Mouse (Mus musculus): ENCODE measurements around the gene Gm960.

The Gm960 gene

GRCm38 (mm10) chr19:4624406-4625178, 73.9 kb downstream of the Gm960 start:
- DNase-seq (ENCODE audit: low read depth, low spot score): no peak

GRCm38 (mm10) chr19:4624006-4624405, 74.5 kb downstream of the Gm960 start:
- DNase-seq (ENCODE audit: low read depth, low spot score): no peak

GRCm38 (mm10) chr19:4623419-4623818, 75.0 kb downstream of the Gm960 start:
- no peak for DNase-seq (ENCODE audit: low read depth, low spot score)

GRCm38 (mm10) chr19:4622780-4623179, 75.7 kb downstream of the Gm960 start:
- DNase-seq (ENCODE audit: low read depth, low spot score): no peak

GRCm38 (mm10) chr19:4620721-4621120, 77.7 kb downstream of the Gm960 start:
- DNase-seq (ENCODE audit: low read depth, low spot score): no peak

- DNase-seq (ENCODE audit: low read depth, low spot score): no peak
These were observed 79.0 kb downstream of the Gm960 start for GRCm38 (mm10) chr19:4619461-4619860.

GRCm38 (mm10) chr19:4618183-4618582, 80.3 kb downstream of the Gm960 start:
- no peak for DNase-seq (ENCODE audit: low read depth, low spot score)

GRCm38 (mm10) chr19:4616546-4616945, 81.9 kb downstream of the Gm960 start:
- no peak for DNase-seq (ENCODE audit: low read depth, low spot score)

- DNase-seq (ENCODE audit: low read depth, low spot score): no peak
These were observed 83.0 kb downstream of the Gm960 start, which contains the start of gene Lrfn4 for GRCm38 (mm10) chr19:4615151-4616093. Gene Lrfn4, minus strand, starts transcription at chr19:4615667.

GRCm38 (mm10) chr19:4614305-4615150, 83.9 kb downstream of the Gm960 start:
- no peak for DNase-seq (ENCODE audit: low read depth, low spot score)

GRCm38 (mm10) chr19:4613464-4614304, 84.8 kb downstream of the Gm960 start:
- no peak for DNase-seq (ENCODE audit: low read depth, low spot score)

GRCm38 (mm10) chr19:4612181-4612961, 86.1 kb downstream of the Gm960 start:
- no peak for DNase-seq (ENCODE audit: low read depth, low spot score)

- no peak for DNase-seq (ENCODE audit: low read depth, low spot score)
These were observed 88.4 kb downstream of the Gm960 start for GRCm38 (mm10) chr19:4610109-4610508.

GRCm38 (mm10) chr19:4608511-4608910, 90.0 kb downstream of the Gm960 start:
- no peak for DNase-seq (ENCODE audit: low read depth, low spot score)

GRCm38 (mm10) chr19:4607406-4607805, 91.1 kb downstream of the Gm960 start:
- no peak for DNase-seq (ENCODE audit: low read depth, low spot score)

GRCm38 (mm10) chr19:4605654-4606053, 92.8 kb downstream of the Gm960 start:
- DNase-seq (ENCODE audit: low read depth, low spot score): no peak

GRCm38 (mm10) chr19:4603801-4604723, 94.4 kb downstream of the Gm960 start:
- no peak for DNase-seq (ENCODE audit: low read depth, low spot score)

GRCm38 (mm10) chr19:4602459-4602858, 96.0 kb downstream of the Gm960 start:
- no peak for DNase-seq (ENCODE audit: low read depth, low spot score)

- no peak for DNase-seq (ENCODE audit: low read depth, low spot score)
These were observed 102.4 kb downstream of the Gm960 start for GRCm38 (mm10) chr19:4596071-4596470.
